Mouse (Mus musculus) spleen, adult 2 months (tissue): ENCODE data around the gene Ythdf1.

Experiments used
- CTCF ChIP-seq: fragments of 200-500 bp; IDR thresholded peaks from 2 replicates; pipeline ENCODE4 v1.5.1; 2011; ENCODE audit warnings: mild to moderate bottlenecking, inconsistent platforms; ENCODE audit not compliant: insufficient read depth, insufficient read length, insufficient replicate concordance; ENCODE audit errors: extremely low read depth
- POLR2A ChIP-seq: fragments of 200-500 bp; IDR thresholded peaks from 2 replicates; pipeline ENCODE4 v1.6.1; 2011; ENCODE audit warnings: low read depth, low read length, inconsistent platforms

- no peak for TF ChIP-seq POLR2A
- TF ChIP-seq CTCF = no peak
Measured at GRCm38 (mm10) chr2:180879365-180880067, 41.2 kb downstream of the Ythdf1 start.
